Mouse (Mus musculus) hindbrain, embryonic 14.5 days (tissue): ENCODE measurements around the gene Chn2. TPM values are rescaled to one million over a fixed set of nuclear protein-coding genes. Genes with fewer than 3 reads are reported as not detected.

ENCODE experiments used
- ATAC-seq: fragments of 200-750 bp; cut with Nextera tagmentation; 2 replicates; pipeline ENCODE4 v1.8.0; 2017; ENCODE audit warnings: moderate number of reproducible peaks, mild to moderate bottlenecking, moderate TSS enrichment, moderate library complexity; ENCODE audit not compliant: low FRiP score
- DNase-seq: peaks from one replicate; pipeline ENCODE4 v3.0.0-alpha.2; 2015; ENCODE audit warnings: low spot score
- H3K27ac ChIP-seq: fragments of 300-500 bp; sonication (generic); 2 replicates; pipeline ENCODE4 v1.5.1; 2014; ENCODE audit warnings: mild to moderate bottlenecking, moderate library complexity
- H3K27me3 ChIP-seq: fragments of 300-500 bp; sonication (generic); 2 replicates; pipeline ENCODE4 v1.6.1; 2014; ENCODE audit warnings: mild to moderate bottlenecking, low read length, mixed read lengths; ENCODE audit not compliant: control insufficient read depth, insufficient read depth
- H3K36me3 ChIP-seq: fragments of 300-500 bp; sonication (generic); replicated peaks from 2 replicates; pipeline ENCODE4 v1.6.1; 2014; ENCODE audit not compliant: control insufficient read depth, insufficient read depth
- H3K4me1 ChIP-seq: fragments of 300-500 bp; sonication (generic); replicated peaks from 2 replicates; pipeline ENCODE4 v1.6.1; 2014; ENCODE audit warnings: antibody characterized with exemption, low read length, mixed read lengths; ENCODE audit not compliant: control insufficient read depth, insufficient read depth
- H3K4me2 ChIP-seq: fragments of 300-500 bp; sonication (generic); replicated peaks from 2 replicates; pipeline ENCODE4 v1.6.1; 2014; ENCODE audit warnings: mild to moderate bottlenecking, moderate library complexity
- H3K4me3 ChIP-seq: fragments of 300-500 bp; sonication (generic); replicated peaks from 2 replicates; pipeline ENCODE4 v1.5.1; 2014; ENCODE audit warnings: mild to moderate bottlenecking, low read length
- H3K9ac ChIP-seq: fragments of 300-500 bp; sonication (generic); 2 replicates; pipeline ENCODE4 v1.6.1; 2014
- H3K9me3 ChIP-seq: fragments of 300-500 bp; sonication (generic); 2 replicates; pipeline ENCODE4 v1.6.1; 2016; ENCODE audit warnings: low read length; ENCODE audit not compliant: control insufficient read depth
- WGBS: fragments of 180-500 bp; shearing (Covaris S2); extraction: QIAGEN DNeasy Blood & Tissue Kit; methylation state at CpG from one replicate; pipeline ENCODE4 v1.1.7; 2014; 5-methylcytosine and 5-hydroxymethylcytosine counted together
- polyA plus RNA-seq: library from polyadenylated mRNA; unstranded; fragments of >200 nt; fragmentation: Nextera tagmentation; extraction: Ambion mirVana; gene quantifications from 2 replicates; pipeline ENCODE4 v1.2.1, GENCODE M21; 2014

Gene Chn2
- polyA plus RNA-seq, 1 experiment from 2014 or later = 28.3 TPM

GRCm38 (mm10) chr6:54126225-54126992, 87.1 kb downstream of the Chn2 start:
- ATAC-seq = 0 out of 2 replicates have a peak, but pooled peaks have one; percentile 64
- Histone ChIP-seq H3K4me1 (peaks cover 5% of the 10 kb centered on the region; the same call in 1 of the 2 replicates), H3K9ac (no peak overlapping the region), H3K9me3 (no peaks in the 10 kb centered on the region), H3K4me3 (no peak overlapping the region), H3K27me3 (no peaks in the 10 kb centered on the region), H3K27ac (peak overlapping the region; percentile 15; the same call in 1 of the 2 replicates), H3K36me3 (no peaks in the 10 kb centered on the region), H3K4me2 (no peak overlapping the region)
- WGBS = 64% methylated on average over 9 of the region's 9 CpGs
- DNase-seq = peak; percentile 76

- no peaks in the 10 kb centered on the region for H3K27me3 ChIP-seq
- no peaks in the 10 kb centered on the region for H3K9me3 ChIP-seq
- H3K4me2 ChIP-seq = no peak overlapping the region
- ATAC-seq (peak; percentile 11; the same call in 1 of the 2 replicates), DNase-seq (no peak)
- H3K36me3 ChIP-seq = no peaks in the 10 kb centered on the region
- H3K4me1 ChIP-seq = peaks cover 5% of the 10 kb centered on the region; the same call in 1 of the 2 replicates
- 78% methylated on average over 11 of the region's 11 CpGs for WGBS
- peak overlapping the region; percentile 15; the same call in 1 of the 2 replicates for H3K27ac ChIP-seq
- no peak overlapping the region for H3K4me3 ChIP-seq
- no peak overlapping the region for H3K9ac ChIP-seq
These were observed 87.8 kb downstream of the Chn2 start for GRCm38 (mm10) chr6:54126993-54127697.

- DNase-seq = no peak
- H3K9ac ChIP-seq = no peak overlapping the region
- no peaks in the 10 kb centered on the region for H3K36me3 ChIP-seq
- 92% methylated on average over 1 of the region's 1 CpGs for WGBS
- no peaks in the 10 kb centered on the region for H3K27me3 ChIP-seq
- no peak overlapping the region for H3K4me2 ChIP-seq
- H3K4me1 ChIP-seq = peaks cover 14% of the 10 kb centered on the region; the same call in 1 of the 2 replicates
- no peak overlapping the region for H3K27ac ChIP-seq
- no peak overlapping the region for H3K4me3 ChIP-seq
- H3K9me3 ChIP-seq = no peaks in the 10 kb centered on the region
- no peak for ATAC-seq
These were observed 89.3 kb downstream of the Chn2 start for GRCm38 (mm10) chr6:54128702-54129101.

DNA sequence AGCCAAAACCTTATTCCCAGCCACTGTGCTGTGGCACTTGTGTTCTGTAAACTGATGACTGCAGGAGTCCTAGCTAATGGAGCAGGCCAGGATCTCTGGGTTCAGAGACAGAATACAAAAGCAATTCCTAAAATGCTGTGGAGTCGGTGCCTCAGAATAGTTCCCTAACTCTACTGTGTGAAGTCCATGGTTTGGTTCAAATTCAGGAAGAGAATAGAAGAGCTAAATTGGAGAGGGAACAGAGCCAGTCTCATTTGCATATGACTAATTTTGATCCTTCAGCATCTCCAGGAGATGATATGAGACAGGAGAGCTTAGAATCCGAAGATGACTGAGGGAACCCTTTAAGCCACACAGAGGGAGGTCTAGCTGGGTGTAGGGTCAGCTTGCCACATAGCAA, 90.2 kb downstream of the Chn2 start:
- WGBS = 62% methylated on average over 2 of the region's 2 CpGs
- DNase-seq (no peak), ATAC-seq (no peak)
- Histone ChIP-seq H3K36me3 (no peaks in the 10 kb centered on the region), H3K9me3 (no peaks in the 10 kb centered on the region), H3K4me3 (no peak overlapping the region), H3K4me2 (no peak overlapping the region), H3K9ac (no peak overlapping the region), H3K27ac (no peak overlapping the region), H3K4me1 (peaks cover 14% of the 10 kb centered on the region; the same call in 1 of the 2 replicates), H3K27me3 (no peaks in the 10 kb centered on the region)

GRCm38 (mm10) chr6:54130881-54131280, 91.5 kb downstream of the Chn2 start:
- H3K9me3 ChIP-seq = no peaks in the 10 kb centered on the region
- H3K27me3 ChIP-seq = no peaks in the 10 kb centered on the region
- ATAC-seq = no peak
- no peak overlapping the region for H3K4me2 ChIP-seq
- no peak overlapping the region for H3K9ac ChIP-seq
- H3K4me1 ChIP-seq = peaks cover 14% of the 10 kb centered on the region; the same call in 1 of the 2 replicates
- WGBS = 90% methylated on average over 3 of the region's 3 CpGs
- no peak for DNase-seq
- no peaks in the 10 kb centered on the region for H3K36me3 ChIP-seq
- H3K27ac ChIP-seq = no peak overlapping the region
- H3K4me3 ChIP-seq = no peak overlapping the region

- Histone ChIP-seq H3K4me2 (no peak overlapping the region), H3K9ac (no peak overlapping the region), H3K4me1 (peaks cover 9% of the 10 kb centered on the region; the same call in 1 of the 2 replicates), H3K9me3 (no peaks in the 10 kb centered on the region), H3K4me3 (no peak overlapping the region), H3K36me3 (no peaks in the 10 kb centered on the region), H3K27ac (0 out of 2 replicates have a peak overlapping the region, but pooled peaks have one; percentile 30), H3K27me3 (no peaks in the 10 kb centered on the region)
- WGBS = 86% methylated on average over 1 of the region's 1 CpGs
- DNase-seq = no peak
- no peak for ATAC-seq
These were observed 93.2 kb downstream of the Chn2 start for GRCm38 (mm10) chr6:54132576-54132975.

GRCm38 (mm10) chr6:54133231-54133630, 93.9 kb downstream of the Chn2 start:
- H3K27me3 ChIP-seq = no peaks in the 10 kb centered on the region
- H3K36me3 ChIP-seq = no peaks in the 10 kb centered on the region
- no peak overlapping the region for H3K4me2 ChIP-seq
- no peak overlapping the region for H3K9ac ChIP-seq
- 75% methylated on average over 5 of the region's 5 CpGs for WGBS
- H3K4me1 ChIP-seq = peaks cover 9% of the 10 kb centered on the region; the same call in 1 of the 2 replicates
- no peaks in the 10 kb centered on the region for H3K9me3 ChIP-seq
- H3K4me3 ChIP-seq = no peak overlapping the region
- DNase-seq = no peak
- no peak overlapping the region; the same call in 1 of the 2 replicates for H3K27ac ChIP-seq
- peak; percentile 31; the same call in 1 of the 2 replicates for ATAC-seq

DNA sequence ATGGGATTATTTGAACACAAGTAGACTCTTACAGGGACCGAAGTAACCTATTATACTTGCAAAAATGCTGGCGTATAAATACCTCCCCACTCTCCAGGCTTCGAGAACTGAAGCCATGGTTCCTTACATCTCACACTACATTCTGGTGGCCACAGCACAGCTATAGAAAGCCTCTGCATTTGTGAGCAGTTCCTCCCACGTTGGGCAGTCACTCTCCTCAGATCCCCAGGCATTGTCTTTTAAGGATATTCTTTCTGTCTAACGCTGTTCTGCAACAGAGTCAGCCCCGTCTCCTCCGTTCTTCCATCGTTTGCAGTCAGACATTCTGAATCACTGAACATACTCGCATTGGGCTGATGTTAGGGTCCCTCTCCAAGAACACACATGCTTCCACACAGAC, 98.8 kb downstream of the Chn2 start:
- no peak overlapping the region for H3K4me2 ChIP-seq
- no peak overlapping the region for H3K27ac ChIP-seq
- no peak overlapping the region for H3K9ac ChIP-seq
- H3K9me3 ChIP-seq = no peaks in the 10 kb centered on the region
- H3K4me3 ChIP-seq = no peak overlapping the region
- ATAC-seq (no peak), DNase-seq (no peak)
- H3K27me3 ChIP-seq = no peaks in the 10 kb centered on the region
- H3K4me1 ChIP-seq = 0 out of 2 replicates have a peak, but pooled peaks cover 4% of the 10 kb centered on the region
- H3K36me3 ChIP-seq = no peaks in the 10 kb centered on the region
- WGBS = 86% methylated on average over 9 of the region's 9 CpGs

- Histone ChIP-seq H3K9ac (no peak overlapping the region), H3K27me3 (no peaks in the 10 kb centered on the region), H3K4me2 (no peak overlapping the region), H3K9me3 (no peaks in the 10 kb centered on the region), H3K27ac (no peak overlapping the region), H3K4me1 (0 out of 2 replicates have a peak, but pooled peaks cover 4% of the 10 kb centered on the region), H3K4me3 (no peak overlapping the region), H3K36me3 (no peaks in the 10 kb centered on the region)
- ATAC-seq (no peak), DNase-seq (no peak)
- 86% methylated on average over 4 of the region's 4 CpGs for WGBS
These were observed 101.1 kb downstream of the Chn2 start for GRCm38 (mm10) chr6:54140488-54140887.
